Mouse (Mus musculus) hindbrain, embryonic 12.5 days (tissue): ENCODE data around the gene Elmod1. TPM values are rescaled to one million over a fixed set of nuclear protein-coding genes. Genes with fewer than 3 reads are reported as not detected.
A peak's percentile ranks its signal among the peaks of the same experiment; 100 is the strongest.

Experiments
- ATAC-seq: fragments of 200-750 bp; cut with Nextera tagmentation; 2 replicates; pipeline ENCODE4 v1.8.0; 2017; ENCODE audit warnings: moderate TSS enrichment; ENCODE audit not compliant: low FRiP score
- H3K27ac ChIP-seq: fragments of 300-500 bp; sonication (generic); 2 replicates; pipeline ENCODE4 v1.5.1; 2016; ENCODE audit warnings: mild to moderate bottlenecking
- H3K27me3 ChIP-seq: fragments of 300-500 bp; sonication (generic); 2 replicates; pipeline ENCODE4 v1.6.1; 2016; ENCODE audit warnings: mild to moderate bottlenecking
- H3K36me3 ChIP-seq: fragments of 300-500 bp; sonication (generic); 2 replicates; pipeline ENCODE4 v1.6.1; 2016; ENCODE audit warnings: mild to moderate bottlenecking
- H3K4me1 ChIP-seq: fragments of 300-500 bp; sonication (generic); 2 replicates; pipeline ENCODE4 v1.6.1; 2016
- H3K4me2 ChIP-seq: fragments of 300-500 bp; sonication (generic); replicated peaks from 2 replicates; pipeline ENCODE4 v1.6.1; 2016; ENCODE audit warnings: mild to moderate bottlenecking
- H3K4me3 ChIP-seq: fragments of 300-500 bp; sonication (generic); 2 replicates; pipeline ENCODE4 v1.5.1; 2016; ENCODE audit warnings: mild to moderate bottlenecking
- H3K9ac ChIP-seq: fragments of 300-500 bp; sonication (generic); 2 replicates; pipeline ENCODE4 v1.6.1; 2016; ENCODE audit warnings: mild to moderate bottlenecking, moderate library complexity
- H3K9me3 ChIP-seq: fragments of 300-500 bp; sonication (generic); replicated peaks from 2 replicates; pipeline ENCODE4 v1.6.1; 2016; ENCODE audit warnings: mild to moderate bottlenecking
- WGBS: fragments of 180-500 bp; shearing (Covaris S2); methylation state at CpG from one replicate; pipeline ENCODE4 v1.1.7; 2016; 5-methylcytosine and 5-hydroxymethylcytosine counted together
- polyA plus RNA-seq: library from polyadenylated mRNA; unstranded; fragments of >200 nt; fragmentation: Nextera tagmentation; extraction: Ambion mirVana; gene quantifications from 2 replicates; pipeline ENCODE4 v1.2.1, GENCODE M21; 2016

Gene Elmod1
- polyA plus RNA-seq, 1 experiment from 2014 or later: 6.4 TPM

GRCm38 (mm10) chr9:53957021-53957420 lies 18.1 kb downstream of the Elmod1 start:
- H3K27me3 ChIP-seq: no peaks in the 10 kb centered on the region
- 84% methylated on average over 11 of the region's 11 CpGs for WGBS
- no peak overlapping the region for H3K4me2 ChIP-seq
- no peaks in the 10 kb centered on the region for H3K9me3 ChIP-seq
- H3K36me3 ChIP-seq: no peaks in the 10 kb centered on the region
- no peak for ATAC-seq
- no peaks in the 10 kb centered on the region for H3K4me1 ChIP-seq
- H3K4me3 ChIP-seq: no peak overlapping the region
- no peak overlapping the region for H3K9ac ChIP-seq
- H3K27ac ChIP-seq: no peak overlapping the region

GRCm38 (mm10) chr9:53954853-53955252 lies 20.2 kb downstream of the Elmod1 start:
- 22% methylated on average over 6 of the region's 6 CpGs for WGBS
- H3K4me2 ChIP-seq: no peak overlapping the region

GRCm38 (mm10) chr9:53947463-53947862 lies 27.6 kb downstream of the Elmod1 start:
- Histone ChIP-seq H3K36me3 (no peaks in the 10 kb centered on the region), H3K9ac (no peak overlapping the region), H3K4me3 (no peak overlapping the region), H3K4me1 (no peaks in the 10 kb centered on the region), H3K9me3 (0 out of 2 replicates have a peak, but pooled peaks cover 4% of the 10 kb centered on the region), H3K27ac (no peak overlapping the region), H3K27me3 (no peaks in the 10 kb centered on the region), H3K4me2 (no peak overlapping the region)
- no peak for ATAC-seq
- 94% methylated on average over 2 of the region's 2 CpGs for WGBS

More at GRCm38 (mm10) chr9:53954853-53955252, 20.2 kb downstream of the Elmod1 start:
- H3K4me3 ChIP-seq: no peak overlapping the region
- no peaks in the 10 kb centered on the region for H3K4me1 ChIP-seq
- H3K27me3 ChIP-seq: no peaks in the 10 kb centered on the region
- no peaks in the 10 kb centered on the region for H3K36me3 ChIP-seq
- H3K9ac ChIP-seq: no peak overlapping the region
- H3K27ac ChIP-seq: no peak overlapping the region
- ATAC-seq: no peak
- 0 out of 2 replicates have a peak, but pooled peaks cover 4% of the 10 kb centered on the region for H3K9me3 ChIP-seq

- H3K9ac ChIP-seq: no peak overlapping the region
- no peak overlapping the region for H3K27ac ChIP-seq
- no peaks in the 10 kb centered on the region for H3K27me3 ChIP-seq
- no peaks in the 10 kb centered on the region for H3K9me3 ChIP-seq
- H3K4me1 ChIP-seq: peaks cover 8% of the 10 kb centered on the region
- WGBS: 80% methylated on average over 3 of the region's 3 CpGs
- no peak overlapping the region for H3K4me3 ChIP-seq
- no peaks in the 10 kb centered on the region for H3K36me3 ChIP-seq
- no peak for ATAC-seq
- H3K4me2 ChIP-seq: no peak overlapping the region
Measured at GRCm38 (mm10) chr9:53938555-53938954, 36.5 kb downstream of the Elmod1 start.

GRCm38 (mm10) chr9:53934179-53934578 lies 40.9 kb downstream of the Elmod1 start:
- no peaks in the 10 kb centered on the region for H3K27me3 ChIP-seq
- ATAC-seq: no peak
- no peak overlapping the region for H3K9ac ChIP-seq
- no peaks in the 10 kb centered on the region for H3K36me3 ChIP-seq
- WGBS: 69% methylated on average over 13 of the region's 13 CpGs
- no peaks in the 10 kb centered on the region for H3K9me3 ChIP-seq
- H3K4me2 ChIP-seq: no peak overlapping the region
- no peak overlapping the region for H3K27ac ChIP-seq
- peaks cover 13% of the 10 kb centered on the region for H3K4me1 ChIP-seq
- no peak overlapping the region for H3K4me3 ChIP-seq

- H3K9ac ChIP-seq: no peak overlapping the region
- H3K27ac ChIP-seq: no peak overlapping the region
- peaks cover 13% of the 10 kb centered on the region for H3K4me1 ChIP-seq
- no peak overlapping the region for H3K4me3 ChIP-seq
- H3K9me3 ChIP-seq: no peaks in the 10 kb centered on the region
- H3K27me3 ChIP-seq: no peaks in the 10 kb centered on the region
- no peak for ATAC-seq
- H3K4me2 ChIP-seq: no peak overlapping the region
- no peaks in the 10 kb centered on the region for H3K36me3 ChIP-seq
- WGBS: 85% methylated on average over 4 of the region's 4 CpGs
Measured at GRCm38 (mm10) chr9:53933375-53933774, 41.7 kb downstream of the Elmod1 start.

- H3K4me2 ChIP-seq: no peak overlapping the region
- H3K27me3 ChIP-seq: no peaks in the 10 kb centered on the region
- no peak overlapping the region for H3K4me3 ChIP-seq
- H3K4me1 ChIP-seq: peaks cover 8% of the 10 kb centered on the region; the same call in 1 of the 2 replicates
- H3K27ac ChIP-seq: 0 out of 2 replicates have a peak overlapping the region, but pooled peaks have one; percentile 17
- no peak for ATAC-seq
- 48% methylated on average over 7 of the region's 7 CpGs for WGBS
- H3K9me3 ChIP-seq: no peaks in the 10 kb centered on the region
- no peak overlapping the region for H3K9ac ChIP-seq
- H3K36me3 ChIP-seq: no peaks in the 10 kb centered on the region
Measured at GRCm38 (mm10) chr9:53930906-53931305, 44.2 kb downstream of the Elmod1 start.

GRCm38 (mm10) chr9:53921061-53921460 lies 54.0 kb downstream of the Elmod1 start:
- H3K4me3 ChIP-seq: no peak overlapping the region
- no peak overlapping the region for H3K27ac ChIP-seq
- H3K9me3 ChIP-seq: no peaks in the 10 kb centered on the region
- no peaks in the 10 kb centered on the region for H3K27me3 ChIP-seq
- no peak for ATAC-seq
- peaks cover 3% of the 10 kb centered on the region for H3K4me1 ChIP-seq
- H3K36me3 ChIP-seq: peaks cover 12% of the 10 kb centered on the region; the same call in 1 of the 2 replicates
- H3K9ac ChIP-seq: no peak overlapping the region
- H3K4me2 ChIP-seq: no peak overlapping the region
- WGBS: 100% methylated on average over 1 of the region's 1 CpGs

GRCm38 (mm10) chr9:53915929-53916721 lies 59.0 kb downstream of the Elmod1 start:
- Histone ChIP-seq H3K27ac (peak overlapping the region; percentile 77), H3K9ac (no peak overlapping the region), H3K4me1 (peaks cover 5% of the 10 kb centered on the region), H3K9me3 (no peaks in the 10 kb centered on the region), H3K4me2 (no peak overlapping the region), H3K36me3 (peaks cover 12% of the 10 kb centered on the region; the same call in 1 of the 2 replicates), H3K27me3 (no peaks in the 10 kb centered on the region), H3K4me3 (no peak overlapping the region)
- ATAC-seq: peak; percentile 82
- 61% methylated on average over 10 of the region's 10 CpGs for WGBS

- ATAC-seq: no peak
- H3K4me1 ChIP-seq: no peaks in the 10 kb centered on the region; the same call in 1 of the 2 replicates
- H3K4me3 ChIP-seq: no peak overlapping the region
- H3K9ac ChIP-seq: no peak overlapping the region
- H3K36me3 ChIP-seq: no peaks in the 10 kb centered on the region
- WGBS: 87% methylated on average over 2 of the region's 2 CpGs
- H3K27ac ChIP-seq: no peak overlapping the region
- no peaks in the 10 kb centered on the region for H3K9me3 ChIP-seq
- H3K27me3 ChIP-seq: no peaks in the 10 kb centered on the region
- H3K4me2 ChIP-seq: no peak overlapping the region
Measured at GRCm38 (mm10) chr9:53910823-53911222, 64.3 kb downstream of the Elmod1 start.

GRCm38 (mm10) chr9:53910331-53910730 lies 64.8 kb downstream of the Elmod1 start:
- 87% methylated on average over 5 of the region's 5 CpGs for WGBS
- H3K4me1 ChIP-seq: no peaks in the 10 kb centered on the region
- H3K27me3 ChIP-seq: no peaks in the 10 kb centered on the region
- ATAC-seq: no peak
- no peak overlapping the region for H3K4me2 ChIP-seq
- H3K36me3 ChIP-seq: no peaks in the 10 kb centered on the region
- H3K4me3 ChIP-seq: no peak overlapping the region
- H3K27ac ChIP-seq: no peak overlapping the region
- no peak overlapping the region for H3K9ac ChIP-seq
- H3K9me3 ChIP-seq: no peaks in the 10 kb centered on the region

- Histone ChIP-seq H3K9ac (no peak overlapping the region), H3K9me3 (no peaks in the 10 kb centered on the region), H3K4me1 (no peaks in the 10 kb centered on the region), H3K4me2 (no peak overlapping the region), H3K4me3 (no peak overlapping the region), H3K27me3 (no peaks in the 10 kb centered on the region), H3K27ac (no peak overlapping the region), H3K36me3 (no peaks in the 10 kb centered on the region)
- 90% methylated on average over 10 of the region's 10 CpGs for WGBS
- ATAC-seq: no peak
Measured at GRCm38 (mm10) chr9:53906798-53907197, 68.3 kb downstream of the Elmod1 start.

- H3K4me3 ChIP-seq: no peak overlapping the region
- no peak overlapping the region for H3K9ac ChIP-seq
- ATAC-seq: no peak
- no peaks in the 10 kb centered on the region for H3K27me3 ChIP-seq
- no peak overlapping the region for H3K4me2 ChIP-seq
- H3K9me3 ChIP-seq: no peaks in the 10 kb centered on the region
- 41% methylated on average over 3 of the region's 3 CpGs for WGBS
- no peaks in the 10 kb centered on the region for H3K36me3 ChIP-seq
- H3K27ac ChIP-seq: no peak overlapping the region
- no peaks in the 10 kb centered on the region for H3K4me1 ChIP-seq
Measured at GRCm38 (mm10) chr9:53905418-53905817, 69.7 kb downstream of the Elmod1 start.
